Mouse (Mus musculus): ENCODE measurements around the gene Ubl7.

GRCm38 (mm10) chr9:57949879-57950278, 39.1 kb downstream of the Ubl7 start:
- TF ChIP-seq POLR2A (IDR thresholded peaks at IDR 0.05; ENCODE audit: low read depth, low read length): no peak
- TF ChIP-seq CTCF (IDR thresholded peaks at IDR 0.05; ENCODE audit: extremely low read depth, insufficient read depth, insufficient read length, insufficient replicate concordance): no peak
